Mouse (Mus musculus) cerebellum, postnatal 25 days (tissue): ENCODE measurements around the gene Atf7.
A peak's percentile ranks its signal among the peaks of the same experiment; 100 is the strongest.

ENCODE experiments used
- DNase-seq, 2 experiments: peaks; one replicate each; pipeline ENCODE4 v3.0.0; 2021; ENCODE audit warnings: mixed read lengths in 2 of 2

Atf7 gene

DNA sequence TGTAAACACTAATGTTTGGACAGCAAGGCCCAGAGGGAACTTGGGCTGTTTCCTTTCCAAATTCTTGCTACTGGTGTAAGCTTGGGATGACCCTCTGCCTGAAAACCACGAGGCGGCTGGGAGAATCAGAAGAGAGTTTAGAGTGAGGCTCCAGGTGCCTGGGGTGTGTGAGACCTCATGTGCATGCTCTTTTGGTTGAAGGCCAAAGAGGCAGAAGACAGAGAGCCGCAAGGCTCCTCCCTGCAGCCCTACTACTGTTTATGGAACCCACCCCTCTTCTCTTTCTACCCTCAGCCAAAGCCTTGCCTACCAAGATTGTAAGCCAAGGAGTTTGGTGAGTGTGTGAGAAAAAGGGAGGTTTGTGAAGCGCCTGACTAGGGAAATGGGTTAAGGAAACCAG lies 109.5 kb downstream of the Atf7 start:
- peak; percentile 48 to 49 for DNase-seq

DNA sequence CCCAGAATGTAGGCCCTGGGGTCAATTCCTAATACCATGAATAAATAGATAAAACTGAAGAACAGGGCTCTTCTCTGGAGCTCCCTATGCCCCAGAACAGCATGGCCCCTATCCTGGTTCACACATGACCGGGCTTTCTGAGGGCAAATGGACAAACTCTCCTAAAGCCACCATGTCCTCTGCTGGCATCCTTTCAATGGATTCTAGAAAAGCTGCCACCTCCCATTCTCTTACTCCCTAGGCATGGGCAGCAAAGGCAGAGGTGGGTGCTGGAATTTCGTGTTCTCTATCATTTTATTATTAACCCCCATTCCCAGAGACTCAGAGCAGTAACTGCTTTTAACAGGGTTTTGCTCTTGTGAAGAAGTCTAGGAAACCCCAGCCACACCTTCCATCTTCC lies 110.0 kb downstream of the Atf7 start:
- no peak for DNase-seq

DNA sequence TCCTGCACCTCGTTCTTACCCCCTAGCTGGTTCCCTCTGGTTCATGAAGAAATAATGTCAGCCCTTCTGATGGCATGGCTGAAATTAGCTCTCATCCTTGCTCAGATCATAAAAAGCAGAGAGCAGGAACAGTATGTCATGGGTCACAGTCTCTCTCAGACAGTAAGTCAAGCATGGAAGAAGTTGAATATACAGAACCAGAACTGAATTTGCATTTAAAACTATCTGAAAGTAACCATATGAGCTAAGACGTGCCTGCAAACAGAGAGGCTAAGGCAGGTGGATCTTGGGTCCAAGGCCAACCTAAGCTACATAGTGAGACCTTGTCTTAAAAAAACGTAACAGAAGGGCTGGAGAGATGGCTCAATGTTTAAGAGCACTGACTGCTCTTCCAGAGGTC lies 112.3 kb downstream of the Atf7 start:
- no peak for DNase-seq

DNA sequence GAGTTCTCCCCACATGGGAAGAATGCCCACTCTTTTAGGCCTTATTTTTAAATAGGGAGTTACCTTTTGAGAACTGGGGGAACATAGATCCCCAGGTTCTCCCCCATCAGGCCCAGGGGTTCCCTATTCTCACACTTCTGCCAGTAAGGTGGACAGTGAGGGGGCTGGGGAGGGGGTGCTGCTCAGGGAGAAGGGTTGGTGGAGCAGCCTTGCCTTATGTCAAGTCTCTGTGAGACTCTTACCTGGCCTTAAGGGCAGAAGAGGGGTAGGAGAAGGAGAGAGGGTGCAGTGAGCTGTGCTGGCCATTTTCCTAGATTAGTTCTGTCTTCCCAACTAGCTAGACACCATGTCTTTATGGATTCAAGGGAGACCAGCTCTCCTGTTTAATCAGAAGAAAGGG lies 112.8 kb downstream of the Atf7 start:
- DNase-seq = no peak

DNA sequence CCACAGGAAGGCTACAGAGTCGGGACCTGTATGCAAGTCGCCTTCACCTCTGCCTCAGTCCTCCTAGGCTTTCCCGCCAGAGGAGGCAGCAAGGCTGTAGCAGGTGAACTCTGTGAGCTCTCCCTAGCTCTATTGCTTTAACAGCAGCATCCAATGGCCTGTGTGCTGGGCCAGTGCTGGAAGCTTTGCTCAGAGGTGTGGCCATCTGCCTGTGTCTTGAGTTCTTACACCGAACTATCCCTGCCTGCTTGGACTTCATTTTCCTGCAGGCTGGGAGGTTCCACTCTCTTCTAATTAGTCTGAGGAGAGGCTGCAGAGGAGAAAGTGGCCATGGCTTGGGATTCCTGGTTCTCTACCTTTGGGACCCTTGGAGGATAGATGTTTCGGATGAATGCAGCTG lies 113.3 kb downstream of the Atf7 start:
- peak in 1 of 2 experiments; percentile 60 for DNase-seq

DNA sequence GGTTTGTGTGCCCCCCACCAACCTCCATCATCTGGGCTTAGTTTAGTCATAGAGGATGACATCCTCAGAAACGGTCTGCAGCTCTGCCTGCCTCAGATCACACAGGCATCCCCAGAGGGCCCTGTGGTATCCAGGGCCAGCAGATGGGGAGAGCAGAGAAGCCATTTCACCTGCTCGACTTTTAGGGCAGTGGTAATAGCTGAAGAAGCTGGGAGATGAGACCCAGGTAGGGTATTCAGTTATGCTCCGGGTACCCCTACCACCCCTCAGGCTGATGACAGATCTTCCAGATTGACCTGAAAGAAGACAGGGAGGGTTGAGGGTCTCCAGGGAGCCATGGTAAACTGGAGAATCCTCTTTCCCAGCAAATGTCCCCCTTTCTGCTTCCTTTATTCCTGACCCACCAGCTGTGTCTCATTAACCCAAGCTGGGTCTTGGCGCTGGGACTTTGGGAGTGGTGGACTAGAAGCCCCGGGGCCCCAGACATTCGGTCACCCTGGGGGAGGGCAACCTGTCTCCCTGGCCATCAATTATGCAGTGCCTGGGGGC lies 113.9 kb downstream of the Atf7 start:
- DNase-seq = no peak

DNA sequence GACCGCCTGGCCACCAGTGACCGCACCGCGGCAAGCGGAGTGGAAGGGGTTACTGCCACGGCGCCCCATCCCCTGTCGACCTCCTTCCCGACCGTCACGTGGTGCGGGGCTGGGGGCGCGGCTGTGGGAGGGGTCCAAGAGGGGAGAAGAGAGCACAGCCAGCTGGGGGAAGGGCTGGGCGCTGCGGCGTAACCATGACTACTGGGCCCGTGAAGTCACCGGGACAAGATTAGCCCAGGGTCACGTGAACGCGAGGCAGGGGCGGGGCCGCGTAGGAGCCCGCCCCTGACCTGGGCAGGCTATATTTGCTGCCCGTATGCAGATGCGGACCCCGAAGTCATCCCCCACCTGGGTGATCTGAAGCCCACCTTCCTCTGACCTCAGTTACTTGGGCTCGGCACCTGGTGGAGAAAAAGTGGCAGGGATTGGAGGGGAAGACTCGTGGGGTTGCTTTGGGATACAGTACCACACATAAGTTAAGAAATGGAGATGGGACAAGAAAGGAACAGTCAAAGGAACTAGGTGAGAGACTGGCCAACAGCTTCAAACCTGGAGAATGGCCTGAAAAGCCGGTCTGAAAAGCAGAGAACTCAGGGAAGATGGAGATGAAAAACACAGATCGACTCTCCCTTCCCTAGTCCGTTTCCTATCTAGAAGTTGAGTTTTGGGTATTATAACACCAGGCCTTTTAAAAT lies 114.5 kb downstream of the Atf7 start:
- peak; percentile 82 to 89 for DNase-seq

DNA sequence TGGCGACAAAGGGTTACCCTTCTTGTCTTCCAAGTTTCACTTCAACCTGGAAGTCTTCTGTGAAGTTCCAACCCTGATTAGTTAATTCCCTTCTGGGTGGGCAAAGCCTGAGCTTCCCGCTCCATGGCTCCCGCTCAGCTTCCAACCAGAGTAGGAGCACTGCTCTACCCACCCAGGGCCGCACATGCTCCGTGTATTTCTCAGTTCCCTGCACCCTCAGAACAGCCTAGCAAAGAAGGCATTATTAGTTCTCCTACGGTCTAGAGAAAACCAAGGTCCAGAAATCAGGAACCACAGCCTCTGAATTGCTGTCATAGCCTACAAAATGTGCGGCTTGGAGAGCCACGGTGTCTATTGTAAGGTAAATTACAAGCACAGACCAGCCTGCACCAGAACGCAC lies 115.2 kb downstream of the Atf7 start:
- DNase-seq = peak; percentile 34 to 48

DNA sequence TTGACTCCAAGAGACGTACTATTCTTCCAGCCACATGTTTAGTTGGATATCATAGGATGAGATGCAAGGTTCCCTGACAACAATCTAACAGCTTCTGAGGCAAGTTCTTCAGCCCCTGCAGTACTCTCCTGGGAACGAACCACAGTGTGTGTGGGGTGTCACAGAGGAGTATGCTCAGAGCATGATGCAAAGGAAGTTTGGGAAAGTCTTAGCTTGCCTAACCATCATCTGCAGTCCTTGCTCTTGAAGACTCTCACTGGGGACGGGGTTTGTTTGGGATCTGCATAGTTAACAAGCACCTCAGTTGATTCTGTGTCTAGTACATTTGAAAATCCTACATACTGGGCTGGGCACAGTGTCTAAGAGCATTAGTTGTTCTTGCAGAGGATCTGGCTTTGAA lies 116.9 kb downstream of the Atf7 start:
- DNase-seq = no peak

DNA sequence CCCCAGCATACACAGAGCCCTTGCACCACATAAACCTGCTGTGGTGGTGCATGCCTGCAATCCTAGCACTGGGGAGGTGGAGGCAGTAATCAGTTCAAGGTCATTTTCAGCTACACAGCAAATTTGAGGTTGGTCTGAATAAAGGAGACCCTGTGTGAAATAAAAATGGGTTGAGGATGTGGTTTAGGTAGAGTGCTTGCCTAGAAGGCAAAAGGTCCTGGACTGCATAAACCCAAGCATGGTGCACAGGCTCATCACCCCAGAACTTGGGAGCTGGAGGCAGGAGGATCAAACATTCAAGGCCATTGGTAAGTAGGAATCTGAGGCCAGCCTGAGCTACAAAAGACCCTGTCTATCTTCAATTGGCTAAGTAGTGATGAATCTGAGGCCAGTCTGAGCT lies 117.7 kb downstream of the Atf7 start:
- DNase-seq = no peak

DNA sequence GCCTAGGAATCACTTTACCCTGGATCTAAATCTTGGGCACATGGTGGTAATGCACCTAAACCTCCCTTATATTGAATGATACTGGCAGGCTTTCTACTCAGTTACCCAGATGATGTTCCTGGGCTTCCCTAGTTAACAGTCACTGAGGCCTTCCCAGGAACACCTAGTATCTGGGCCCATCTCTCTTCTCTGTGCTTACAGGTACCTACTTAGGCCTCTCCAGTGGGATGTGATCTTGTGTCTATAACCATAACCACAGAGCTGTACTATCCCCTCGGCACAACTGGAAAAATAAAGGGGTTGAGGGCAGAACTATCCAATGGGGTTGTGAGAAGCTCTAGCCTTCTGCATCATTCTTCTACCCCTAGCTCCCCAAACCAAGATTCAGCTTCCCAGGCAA lies 118.4 kb downstream of the Atf7 start:
- peak in 1 of 2 experiments; percentile 1 for DNase-seq

DNA sequence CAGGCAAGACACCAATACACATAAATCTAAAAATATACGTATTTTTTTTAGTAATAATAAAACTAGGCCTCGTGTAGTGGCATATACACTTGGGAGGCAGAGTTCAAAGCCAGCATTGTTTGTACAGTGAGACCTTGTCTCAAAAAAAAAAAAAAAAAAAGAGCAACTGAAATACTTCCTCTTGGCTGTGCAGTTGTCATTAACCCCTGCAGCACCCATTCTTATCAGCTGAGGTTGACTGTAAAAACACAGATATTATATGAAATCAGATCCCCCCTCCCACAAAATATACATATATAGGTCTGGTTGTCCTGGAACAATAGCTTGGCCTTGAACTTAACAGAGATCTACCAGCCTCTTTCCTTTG lies 118.8 kb downstream of the Atf7 start:
- DNase-seq = no peak

DNA sequence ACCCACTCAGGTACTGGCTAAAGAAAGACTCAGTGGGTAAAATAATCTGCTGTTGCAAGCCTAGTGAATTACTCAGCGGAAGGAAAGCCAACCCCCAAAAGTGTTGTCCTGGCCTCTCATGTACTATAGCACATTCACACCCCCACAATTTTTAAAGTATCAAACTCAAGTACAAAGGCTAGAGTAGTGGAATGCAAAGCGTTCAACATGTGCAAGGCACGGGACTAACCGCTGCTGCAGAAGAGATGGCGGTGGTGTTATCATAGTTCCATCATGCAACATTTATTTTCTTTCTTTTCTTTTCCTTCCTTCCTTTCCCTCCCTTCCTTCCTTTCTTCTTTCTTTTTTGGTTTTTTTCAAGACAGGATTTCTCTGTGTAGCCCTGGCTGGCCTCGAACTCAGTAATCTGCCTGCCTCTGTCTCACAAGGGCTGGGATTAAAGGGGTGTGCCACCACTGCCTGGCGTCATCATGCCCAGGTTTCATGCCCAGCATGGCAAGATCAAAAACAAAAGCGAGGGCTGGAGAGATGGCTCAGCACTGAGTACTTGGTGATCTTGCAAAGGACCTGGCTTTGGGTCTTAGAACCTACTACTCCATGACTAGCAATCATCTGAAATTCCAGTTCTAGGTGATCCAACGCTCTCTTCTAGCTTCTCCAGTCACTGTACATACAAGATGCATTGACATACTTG lies 119.3 kb downstream of the Atf7 start:
- DNase-seq = peak in 1 of 2 experiments; percentile 3

DNA sequence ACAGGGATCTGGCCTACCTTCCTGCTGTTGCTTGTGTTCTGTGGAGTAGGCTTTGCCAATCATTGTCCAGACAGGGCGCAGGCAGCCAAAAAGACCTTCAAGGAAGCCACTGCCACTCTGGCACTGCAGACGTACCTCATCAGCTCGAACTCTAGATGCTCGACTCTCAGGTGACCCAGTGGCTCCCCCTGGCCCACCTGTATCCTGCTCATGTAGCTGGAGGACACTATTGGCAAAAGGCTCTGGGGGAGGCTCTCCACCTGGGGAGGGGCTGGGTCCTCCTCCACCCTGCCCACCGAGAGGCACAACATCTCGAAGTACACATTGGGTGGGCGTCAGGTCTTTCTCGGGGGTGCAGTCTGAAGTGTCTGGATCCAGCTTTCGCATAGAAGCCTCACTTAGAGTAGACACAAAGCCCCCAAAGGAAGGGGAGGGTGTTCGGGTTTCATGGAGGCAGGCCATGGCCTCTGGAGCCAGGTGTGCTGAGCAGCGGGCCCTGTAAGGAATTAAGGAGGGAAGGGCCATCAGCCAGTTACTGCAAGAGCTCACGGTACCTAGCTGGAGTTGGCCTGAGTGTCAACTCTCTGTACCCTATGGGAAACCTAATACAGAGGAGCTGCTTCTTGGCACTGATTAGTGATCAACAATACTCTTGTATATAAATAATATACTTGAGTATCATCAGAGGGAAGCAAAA lies 120.0 kb downstream of the Atf7 start:
- no peak for DNase-seq

DNA sequence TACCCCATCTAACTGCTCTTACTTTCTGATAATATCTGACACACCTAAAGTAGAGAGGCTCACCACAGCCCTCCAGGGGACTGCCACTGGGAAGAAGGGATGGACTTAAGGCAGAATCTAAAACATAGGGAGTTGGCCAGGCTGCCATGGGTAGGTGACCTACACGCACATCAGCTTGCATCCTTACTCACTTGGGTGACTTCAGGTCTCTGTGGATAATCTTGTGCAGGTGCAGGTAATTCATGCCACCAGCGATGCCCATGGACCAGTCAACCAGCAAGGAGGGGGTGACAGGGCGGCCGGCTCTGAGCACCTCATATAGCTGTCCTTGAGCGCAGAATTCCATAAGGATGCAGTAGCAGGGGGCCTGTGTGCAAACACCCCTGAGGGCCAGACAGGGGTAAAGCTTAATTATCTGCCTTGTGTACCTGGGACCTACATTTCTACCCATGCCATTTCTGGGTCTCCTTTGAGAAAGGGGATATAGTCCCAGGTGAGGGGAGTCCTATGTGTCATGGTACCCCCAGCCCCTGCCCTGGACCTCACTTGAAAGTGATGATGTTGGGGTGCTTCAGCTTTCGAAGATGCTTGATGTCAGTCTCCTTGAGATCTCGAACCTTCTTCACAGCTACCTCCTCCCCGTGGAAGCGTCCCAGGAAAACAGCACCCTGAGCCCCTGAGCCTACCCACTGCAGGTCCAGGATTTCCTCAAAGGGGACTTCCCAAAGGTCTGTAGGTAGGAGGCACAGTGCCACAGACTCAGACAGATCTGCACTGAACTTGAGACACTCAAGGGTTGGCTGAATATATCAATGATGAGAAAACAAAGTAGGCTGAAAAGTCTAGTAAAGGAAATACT lies 121.1 kb downstream of the Atf7 start:
- no peak for DNase-seq

DNA sequence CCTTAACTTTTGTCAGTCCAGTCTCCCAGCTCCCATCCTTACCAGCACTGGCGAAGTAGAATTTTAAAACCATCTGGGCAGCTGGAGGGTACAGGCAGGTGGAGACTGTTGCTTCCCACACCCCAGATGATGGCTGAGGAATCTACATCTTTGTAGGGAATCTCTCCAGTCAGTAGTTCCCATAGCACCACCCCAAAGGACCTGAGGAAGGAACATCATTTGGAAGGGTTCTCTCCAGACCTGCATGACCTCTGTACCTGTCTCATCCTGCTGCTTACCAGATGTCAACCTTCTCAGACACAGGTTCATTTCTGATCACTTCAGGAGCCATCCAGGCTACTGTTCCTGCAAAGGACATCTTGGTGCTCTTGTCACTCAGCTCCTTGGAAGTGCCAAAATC lies 121.8 kb downstream of the Atf7 start, which contains the start of gene Gm10337:
Gm10337 (plus strand) TSS at position 276 of the 400 bp plus-strand sequence.
- DNase-seq = no peak

DNA sequence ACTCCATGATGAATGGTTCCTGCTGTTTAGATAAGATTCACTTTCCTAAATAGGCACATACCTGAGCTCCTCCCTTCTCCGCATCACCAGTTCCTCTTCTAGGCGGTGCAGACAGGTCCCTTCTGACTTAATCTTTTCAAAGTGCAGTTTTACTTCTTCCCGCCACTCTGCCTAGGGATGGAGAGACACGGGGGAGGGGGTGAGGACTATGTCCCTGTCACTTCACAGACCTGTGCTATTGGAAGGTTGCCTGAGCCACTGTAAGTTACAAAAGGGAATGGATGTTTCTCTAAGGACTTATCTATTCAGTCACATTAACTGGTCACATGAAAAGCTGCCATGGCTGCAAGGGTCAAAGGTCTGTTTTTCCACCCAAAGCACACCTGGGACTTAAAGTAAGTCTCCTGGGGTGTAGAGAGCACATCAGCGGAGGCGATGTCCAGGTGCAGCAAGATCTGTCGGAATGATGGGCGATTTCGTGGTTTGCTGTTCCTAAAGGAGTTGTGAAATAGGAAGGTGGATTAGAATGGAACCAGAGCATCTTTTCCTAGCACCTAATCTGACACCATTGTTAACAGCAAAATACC lies 122.9 kb downstream of the Atf7 start:
- DNase-seq = no peak

DNA sequence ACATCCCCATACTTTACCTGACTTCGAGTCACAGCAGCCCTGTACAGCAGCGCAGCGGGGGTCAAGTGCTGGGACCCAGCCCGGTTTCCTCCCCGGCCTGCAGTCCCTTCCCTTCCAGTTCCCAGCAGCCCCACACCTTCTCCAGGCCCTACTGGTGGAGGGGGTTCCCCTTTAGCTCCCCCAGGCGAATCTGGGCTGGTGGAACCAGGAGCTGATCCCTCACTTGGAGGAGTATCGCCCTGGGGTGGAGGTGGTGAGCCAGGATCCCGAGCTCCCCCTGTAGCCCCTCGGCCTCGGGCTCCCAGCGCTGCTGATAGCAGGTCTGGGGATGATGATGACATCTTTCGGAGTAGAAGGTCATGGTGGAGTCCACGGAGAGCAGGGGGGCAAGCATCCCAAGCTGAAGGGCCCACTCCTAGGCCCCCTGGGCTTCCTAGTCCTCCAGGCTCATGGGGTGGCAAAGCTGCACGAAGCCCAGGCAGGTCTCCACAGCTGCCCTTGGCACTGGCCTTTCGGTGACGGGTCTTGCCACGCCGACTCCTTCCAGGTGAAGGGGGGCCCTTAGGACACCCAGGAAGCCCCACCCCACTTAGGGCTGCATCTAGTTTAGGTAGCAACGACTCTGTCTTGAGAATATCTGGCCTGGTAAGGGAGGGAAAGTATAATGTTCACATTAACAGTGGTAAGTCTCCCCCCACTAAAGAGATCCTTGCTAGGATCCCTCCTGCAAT lies 124.0 kb downstream of the Atf7 start:
- no peak for DNase-seq

DNA sequence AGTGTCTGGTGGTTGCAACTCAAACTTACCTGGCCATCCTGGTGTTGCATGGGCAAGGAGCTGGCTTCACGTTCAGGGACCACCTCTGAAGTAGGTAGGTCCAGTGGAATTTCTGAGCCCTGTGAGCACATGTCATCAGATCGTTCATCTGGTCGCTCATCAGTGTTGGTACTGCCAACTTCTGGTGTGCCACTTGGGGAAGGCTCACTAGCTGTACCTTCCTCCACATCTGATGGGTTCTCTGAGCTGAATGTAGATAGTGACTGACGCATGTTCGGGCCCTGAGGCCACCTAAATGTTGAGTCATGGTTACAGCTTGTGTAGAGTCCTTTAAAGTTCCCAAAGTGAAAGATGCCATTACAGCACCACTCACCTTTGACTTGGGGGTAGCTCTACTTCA lies 124.8 kb downstream of the Atf7 start:
- DNase-seq = no peak

DNA sequence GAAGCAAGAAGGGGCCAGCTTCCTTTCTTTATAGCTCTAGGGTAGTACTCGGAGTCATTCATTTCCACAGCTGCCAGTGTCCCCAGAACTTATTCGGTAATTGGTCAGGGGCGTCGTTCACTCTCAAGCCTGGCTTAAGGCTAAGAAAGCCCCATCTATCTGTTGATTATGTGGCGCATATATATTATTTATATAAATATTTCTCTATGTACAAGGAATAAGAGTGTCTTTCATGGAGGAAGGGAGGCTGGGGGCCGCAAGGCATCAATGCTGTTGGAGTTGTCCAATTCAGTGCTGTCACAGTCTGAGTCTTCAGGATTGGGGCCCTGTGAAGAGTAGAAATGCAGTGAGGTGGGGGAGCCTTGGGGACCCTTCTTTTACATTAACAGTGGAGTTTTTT lies 125.4 kb downstream of the Atf7 start:
- no peak for DNase-seq

DNA sequence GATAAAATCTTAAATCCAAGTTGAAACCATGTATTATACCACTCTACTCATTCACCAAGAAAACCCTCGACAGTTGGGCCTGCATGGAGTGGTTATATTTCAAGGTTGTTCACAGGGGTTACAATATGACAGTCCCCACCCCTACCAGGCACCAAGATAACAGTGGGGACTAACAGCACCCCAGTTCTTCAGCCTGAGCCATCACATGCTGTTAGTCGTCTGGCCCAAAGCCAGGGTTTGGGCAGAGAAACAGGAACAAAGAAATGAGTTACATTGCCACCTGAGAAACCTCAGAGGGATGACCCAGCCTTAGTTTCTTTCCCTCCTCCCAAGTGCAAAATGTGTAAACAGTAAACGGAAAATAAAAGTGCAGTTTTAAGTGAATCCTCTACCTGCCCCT lies 125.9 kb downstream of the Atf7 start:
- DNase-seq = peak in 1 of 2 experiments; percentile 59

DNA sequence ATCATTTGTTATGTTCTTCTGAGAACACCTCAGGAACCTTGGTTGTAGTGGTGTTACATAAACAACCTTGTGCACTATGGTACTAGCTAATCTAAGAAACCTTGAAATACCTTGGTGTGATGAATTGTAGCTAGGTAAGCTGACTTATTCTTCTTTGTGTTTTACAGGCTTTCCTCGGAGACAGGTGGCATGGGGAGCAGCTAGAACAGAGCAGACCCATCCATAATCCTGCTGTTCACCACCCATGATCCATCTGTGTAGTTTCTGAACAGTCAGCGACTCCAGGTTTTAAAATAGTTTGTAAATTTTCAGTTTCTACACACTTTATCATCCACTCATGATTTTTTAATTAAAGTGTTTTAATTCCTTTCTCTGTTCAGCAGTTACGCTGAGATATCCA lies 126.9 kb downstream of the Atf7 start:
- no peak for DNase-seq
